Mouse (Mus musculus): ENCODE results near the gene Tmc6.

GRCm38 (mm10) chr11:117738123-117738522 lies 43.9 kb downstream of the Tmc6 start:
- no peak for TF ChIP-seq CTCF (IDR thresholded peaks at IDR 0.05; ENCODE audit: low read depth, low read length)
- TF ChIP-seq POLR2A (IDR thresholded peaks at IDR 0.05; ENCODE audit: borderline replicate concordance, low read depth, low read length): no peak
